Mouse (Mus musculus): ENCODE data around the gene Nmnat1.

Nmnat1 gene

DNA sequence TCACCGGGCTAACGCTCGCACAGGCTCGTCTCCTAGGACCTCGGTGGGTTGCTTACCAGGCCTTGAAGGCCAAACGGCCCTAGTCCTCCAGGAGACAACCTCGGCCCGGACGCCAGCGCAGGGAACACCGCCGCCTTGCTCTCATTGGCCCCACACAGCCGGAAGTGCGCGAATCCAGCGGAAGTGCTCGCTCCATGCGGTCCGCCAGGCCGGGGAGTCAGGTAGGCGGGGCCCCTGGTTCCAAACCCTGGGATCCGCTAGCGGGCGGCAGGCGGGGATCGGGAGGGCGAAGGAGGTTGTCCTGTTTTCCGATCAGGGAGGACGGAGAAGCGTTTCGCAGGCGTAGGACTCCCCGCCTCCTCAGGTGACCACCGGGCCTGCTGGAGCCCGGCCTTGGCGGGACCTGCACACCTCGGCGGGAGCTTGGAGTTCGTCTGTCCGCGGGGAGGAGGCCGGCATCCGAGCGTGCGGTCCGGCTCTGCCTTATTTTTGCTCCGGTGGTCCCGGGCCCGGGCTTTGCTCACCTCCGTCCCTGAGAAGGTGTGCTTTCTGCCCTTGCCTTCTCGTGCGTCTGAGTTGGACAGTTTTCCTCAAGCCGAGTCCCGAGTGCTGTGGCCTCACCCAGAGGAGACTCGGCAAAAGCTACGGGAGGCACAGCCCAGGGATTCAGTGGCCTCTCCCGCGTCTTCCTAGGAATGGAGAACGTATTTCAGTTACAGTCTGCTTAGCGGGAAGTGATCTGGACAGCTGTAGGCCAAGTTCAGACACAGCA, at the start of gene Nmnat1, which contains the start of gene Lzic:
Nmnat1 (minus strand) TSS at position 150 of the 772 bp plus-strand sequence.
Lzic (plus strand) TSS at position 177 of the 772 bp plus-strand sequence.
- peak; percentile 95 for DNase-seq

DNA sequence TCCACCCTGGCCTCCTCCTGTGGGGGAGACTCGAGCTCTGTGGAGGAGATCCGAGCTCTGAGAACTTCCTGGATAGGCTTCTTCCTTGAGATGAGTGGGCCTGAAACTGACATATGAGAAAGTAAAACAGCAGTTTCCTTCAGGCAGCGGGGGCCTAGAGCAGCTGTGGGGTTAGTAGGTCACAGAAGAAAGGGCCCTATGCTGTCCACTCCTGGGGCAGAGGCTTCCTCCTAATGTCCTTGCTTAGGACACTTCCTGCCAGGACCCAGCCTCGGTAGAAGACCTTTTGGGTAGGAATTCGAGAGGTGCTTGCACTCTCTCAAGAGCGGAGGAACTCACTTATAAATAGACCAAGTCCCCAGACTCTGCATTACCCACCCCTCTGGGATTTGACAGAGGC, 44.7 kb upstream of the Nmnat1 start:
- no peak for DNase-seq

DNA sequence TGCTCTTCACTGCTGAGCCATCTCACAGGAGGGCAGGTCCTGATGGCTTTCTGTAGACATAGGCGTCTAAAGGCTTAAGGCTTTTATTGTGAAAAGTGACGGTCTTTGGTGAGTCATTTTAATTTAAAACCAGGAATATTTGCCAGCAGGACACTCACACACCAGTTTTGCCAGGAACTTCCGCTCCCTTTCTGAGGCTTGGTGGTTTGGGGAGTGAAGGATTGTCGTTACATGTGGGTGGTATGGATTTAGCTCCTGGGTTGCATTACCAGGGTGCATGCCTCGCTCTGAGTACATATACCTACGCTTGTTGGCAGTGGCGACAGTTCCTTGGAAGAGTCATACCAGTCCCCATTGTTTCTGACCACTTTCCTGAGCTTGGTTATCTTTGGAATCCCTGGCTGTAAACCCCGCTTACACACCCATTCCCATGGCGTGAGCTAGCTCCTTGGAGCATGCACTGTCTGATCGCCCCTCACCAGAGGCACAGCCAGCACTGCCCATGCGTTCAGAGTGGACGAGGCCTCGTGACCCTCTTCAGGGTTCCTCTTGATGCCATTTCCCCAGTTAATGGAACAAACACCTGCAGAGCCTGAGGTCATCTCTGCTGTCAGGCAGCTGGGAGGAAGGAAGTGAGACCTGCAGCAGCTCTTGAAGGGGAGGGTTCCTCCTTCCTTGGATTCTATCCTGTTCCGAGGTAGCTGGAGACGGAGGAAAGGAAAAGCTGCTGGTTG, 42.8 kb upstream of the Nmnat1 start:
- no peak for DNase-seq

DNA sequence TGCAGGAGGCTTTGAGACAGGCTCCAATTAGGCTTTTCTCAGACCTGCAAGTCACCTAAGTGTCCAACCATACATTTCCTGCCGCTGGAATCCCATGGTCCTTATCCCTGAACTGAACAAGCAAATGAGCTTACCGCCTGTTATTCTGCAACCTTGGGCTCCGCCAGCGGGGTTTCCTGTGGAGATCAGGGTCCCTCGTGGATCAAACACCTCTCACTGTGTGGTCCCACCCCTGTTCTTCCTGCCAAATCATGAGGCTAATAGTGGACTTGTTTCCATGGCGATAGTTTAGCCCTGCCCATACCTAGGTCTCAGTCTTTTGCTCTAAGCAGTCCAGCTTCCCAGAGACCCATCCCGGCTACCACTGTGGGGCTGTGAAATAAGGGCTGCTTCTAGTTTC, 41.3 kb upstream of the Nmnat1 start:
- no peak for DNase-seq

- DNase-seq: no peak
Observed at GRCm38 (mm10) chr4:149525811-149526210, 40.8 kb upstream of the Nmnat1 start.

DNA sequence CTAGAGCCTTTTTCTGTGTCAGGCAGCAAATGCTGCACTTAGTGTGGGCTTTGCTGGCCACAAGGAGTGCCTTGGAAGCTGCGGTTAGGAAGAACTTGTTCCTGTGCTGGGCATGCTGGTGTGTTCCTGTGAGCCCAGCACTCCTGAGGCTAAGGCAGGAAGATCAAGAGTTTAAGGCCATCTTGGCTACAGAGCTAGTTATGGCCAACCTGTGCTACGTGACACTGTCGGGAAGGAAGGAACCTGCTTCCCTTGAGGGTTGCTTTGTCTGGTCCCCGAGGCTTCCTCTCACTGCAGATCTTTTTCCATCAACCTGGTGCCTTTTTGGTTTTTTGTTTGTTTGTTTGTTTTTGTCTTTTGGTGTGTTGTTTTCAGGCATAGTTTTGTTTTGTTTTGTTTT, 40.2 kb upstream of the Nmnat1 start:
- no peak for DNase-seq

DNA sequence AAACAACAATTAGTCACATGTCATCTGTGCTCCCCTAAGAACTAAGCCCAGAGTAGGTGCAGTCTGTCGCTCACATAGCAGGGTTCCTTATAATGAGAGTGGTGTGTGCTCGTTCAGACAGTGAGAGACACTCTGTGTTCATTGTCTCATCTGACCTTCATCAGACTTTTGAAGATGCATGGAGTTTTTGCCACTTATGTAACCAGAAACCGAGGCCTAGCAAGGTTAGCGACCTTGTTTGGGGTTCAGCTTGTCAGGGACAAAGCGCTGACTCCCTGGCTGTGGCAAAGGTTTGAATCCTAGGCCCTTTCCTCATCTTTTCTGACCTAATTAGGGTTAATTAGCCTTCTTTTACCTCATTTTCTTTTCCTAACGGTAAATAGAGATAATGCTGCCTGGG, 39.0 kb upstream of the Nmnat1 start:
- DNase-seq: no peak

DNA sequence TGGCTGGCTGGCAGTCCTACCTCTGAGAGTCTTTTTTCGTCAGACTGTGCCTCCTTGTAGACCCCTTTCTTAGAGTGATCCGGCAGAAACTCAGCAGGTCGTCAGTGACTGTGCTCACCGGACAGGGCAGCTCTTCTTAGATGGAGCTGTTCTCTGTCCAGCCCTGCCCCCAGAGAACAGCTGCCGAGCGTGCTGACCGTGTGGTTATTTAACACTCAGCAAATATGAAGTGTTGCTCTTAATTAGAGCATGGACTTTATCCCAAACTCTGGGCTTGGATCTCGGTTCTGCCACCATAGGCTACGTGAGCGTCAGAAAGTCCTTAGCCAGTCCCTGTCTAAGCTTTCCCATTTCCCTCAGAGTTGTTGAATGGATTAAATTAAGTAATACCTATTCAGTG, 36.3 kb upstream of the Nmnat1 start:
- no peak for DNase-seq

DNA sequence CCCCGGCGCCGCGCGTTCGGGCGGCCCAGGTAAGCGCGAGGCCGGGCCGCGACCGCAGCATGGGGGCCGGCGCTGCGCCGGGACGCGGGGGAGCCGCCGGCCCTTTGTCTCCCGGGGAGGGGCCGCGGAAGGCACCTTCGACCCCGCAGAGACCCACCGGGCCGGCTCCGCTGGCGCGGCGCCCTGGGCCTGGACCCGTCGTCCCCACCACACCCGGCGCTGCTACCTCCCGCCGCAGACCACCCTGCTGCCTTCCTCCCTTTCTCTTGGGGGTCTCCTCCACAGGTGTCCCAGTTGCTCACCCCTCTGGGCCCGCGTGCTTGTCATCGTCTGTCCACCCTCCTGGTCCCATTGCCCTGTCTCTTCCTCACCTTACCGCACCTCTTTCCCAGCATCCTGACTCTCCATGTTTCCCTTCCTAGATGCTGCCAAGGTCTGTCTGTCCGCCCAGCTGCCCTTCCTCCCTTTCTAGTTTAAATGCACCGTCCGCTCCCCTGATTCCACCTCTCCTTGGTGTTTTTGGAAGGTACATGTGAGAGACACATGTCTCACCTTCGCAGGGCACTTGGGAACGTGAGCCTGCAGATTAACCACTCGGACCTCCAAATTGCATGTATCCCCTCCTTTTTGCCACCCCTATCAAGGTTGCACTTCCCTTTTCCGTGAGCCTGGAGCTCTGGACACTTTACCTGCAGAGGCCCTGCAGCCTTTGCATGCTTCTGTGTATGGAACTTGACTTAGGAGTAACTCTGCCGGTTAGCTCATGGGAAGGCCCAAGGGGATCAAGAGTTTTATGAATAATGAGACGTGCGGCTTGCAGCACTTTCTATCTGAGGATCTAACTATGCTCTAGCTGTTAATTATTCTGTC, 33.6 kb upstream of the Nmnat1 start:
- no peak for DNase-seq

DNA sequence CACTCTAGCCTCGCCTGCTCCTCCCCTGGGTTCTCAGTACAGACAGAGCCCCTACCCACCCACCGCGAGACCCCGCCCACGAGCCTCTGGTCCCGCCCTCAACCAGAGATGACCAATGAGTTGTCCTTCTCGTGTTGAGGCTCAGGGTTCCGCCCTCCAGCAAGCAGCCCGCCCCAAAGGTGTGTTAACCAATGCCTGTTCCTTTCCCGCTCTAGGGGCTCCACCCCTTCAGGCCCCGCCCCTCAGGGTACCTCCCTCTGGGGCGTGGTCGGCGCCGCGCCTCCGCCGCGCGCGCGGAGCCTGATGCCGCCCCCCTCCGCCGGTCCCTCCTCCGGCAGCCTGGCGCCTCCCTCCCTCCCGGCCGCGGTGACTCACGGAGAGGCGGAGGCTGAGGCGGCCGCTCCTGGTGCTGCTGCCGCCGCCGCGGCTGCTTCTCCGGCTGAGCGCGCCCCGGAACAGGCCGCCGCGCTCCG, 32.9 kb upstream of the Nmnat1 start, which contains the start of gene Ctnnbip1:
Ctnnbip1 (plus strand) TSS at position 369 of the 473 bp plus-strand sequence.
- peak; percentile 98 for DNase-seq

DNA sequence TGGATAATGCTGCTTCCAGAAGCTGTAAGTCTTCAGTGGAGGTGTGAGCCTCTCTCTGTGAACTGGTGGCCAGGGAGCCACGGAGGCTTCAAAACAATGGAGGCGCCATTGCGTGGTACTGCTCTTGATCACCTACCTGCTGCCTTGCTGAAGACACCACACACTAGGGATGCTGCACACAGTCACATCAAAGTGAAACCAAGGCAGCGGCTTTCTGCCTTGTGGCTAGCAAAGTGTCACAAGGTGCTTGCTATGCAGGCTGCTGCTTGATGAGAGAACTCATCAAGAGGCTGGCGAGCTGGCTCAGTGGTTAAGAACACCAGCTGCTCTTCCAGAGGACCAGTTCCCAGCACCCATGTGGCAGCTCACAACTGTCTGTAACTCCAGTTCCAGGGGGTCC, 30.7 kb upstream of the Nmnat1 start:
- DNase-seq: no peak

- DNase-seq: no peak
Observed at GRCm38 (mm10) chr4:149512072-149512471, 27.1 kb upstream of the Nmnat1 start.

- no peak for DNase-seq
Observed at GRCm38 (mm10) chr4:149511221-149511646, 26.2 kb upstream of the Nmnat1 start.

- no peak for DNase-seq
Observed at GRCm38 (mm10) chr4:149506904-149507303, 21.9 kb upstream of the Nmnat1 start.

DNA sequence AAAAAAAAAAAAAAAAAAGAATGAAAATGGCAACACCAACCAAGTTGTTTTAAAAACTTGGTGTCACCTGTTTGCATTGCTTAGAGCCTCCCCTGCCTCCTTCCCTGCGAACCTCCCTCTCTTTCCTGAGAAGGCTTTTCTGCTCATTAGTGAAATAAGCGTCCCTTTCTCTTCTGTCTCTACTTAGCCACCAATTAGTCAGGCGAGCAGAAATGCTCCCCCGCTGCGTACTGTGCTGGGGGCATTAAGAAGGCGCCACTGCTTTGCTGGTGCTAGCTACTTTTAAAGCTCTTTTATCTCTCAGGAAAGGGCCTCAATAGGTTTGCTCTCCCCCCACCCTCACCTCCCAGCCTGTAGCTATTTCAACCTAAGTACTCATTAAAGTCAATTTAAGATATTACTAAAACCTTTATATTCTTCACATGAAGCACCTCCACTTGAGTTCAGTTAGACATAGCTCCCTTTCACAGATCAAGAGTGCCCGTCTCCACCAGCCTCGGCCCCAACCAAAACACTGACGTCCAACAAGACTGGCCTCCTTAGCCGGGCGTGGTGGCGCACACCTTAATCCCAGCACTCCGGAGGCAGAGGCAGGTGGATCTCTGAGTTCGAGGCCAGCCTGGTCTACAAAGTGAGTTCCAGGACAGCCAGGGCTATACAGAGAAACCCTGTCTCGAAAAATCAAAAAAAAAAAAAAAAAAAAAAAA, 20.4 kb upstream of the Nmnat1 start:
- DNase-seq: no peak

- no peak for DNase-seq
Observed at GRCm38 (mm10) chr4:149504858-149505257, 19.9 kb upstream of the Nmnat1 start.

DNA sequence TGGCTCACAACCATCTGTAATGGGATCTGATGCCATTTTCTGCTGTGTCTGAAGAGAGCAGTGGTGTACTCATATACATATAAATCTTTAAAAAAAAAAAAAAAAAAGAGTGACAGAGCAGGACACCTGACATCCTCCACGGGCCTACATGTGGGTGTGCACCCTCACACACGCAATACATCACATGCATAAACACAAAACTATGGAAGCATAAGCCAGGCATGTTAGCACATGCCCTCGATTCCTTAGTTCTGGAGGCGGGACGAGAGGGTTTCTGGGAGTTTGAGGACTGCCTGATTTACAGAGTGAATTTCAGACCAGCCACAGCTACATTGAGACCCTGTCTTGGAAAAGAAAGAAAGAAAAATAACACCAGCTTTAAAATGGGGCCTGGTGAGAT, 19.4 kb upstream of the Nmnat1 start:
- DNase-seq: no peak

DNA sequence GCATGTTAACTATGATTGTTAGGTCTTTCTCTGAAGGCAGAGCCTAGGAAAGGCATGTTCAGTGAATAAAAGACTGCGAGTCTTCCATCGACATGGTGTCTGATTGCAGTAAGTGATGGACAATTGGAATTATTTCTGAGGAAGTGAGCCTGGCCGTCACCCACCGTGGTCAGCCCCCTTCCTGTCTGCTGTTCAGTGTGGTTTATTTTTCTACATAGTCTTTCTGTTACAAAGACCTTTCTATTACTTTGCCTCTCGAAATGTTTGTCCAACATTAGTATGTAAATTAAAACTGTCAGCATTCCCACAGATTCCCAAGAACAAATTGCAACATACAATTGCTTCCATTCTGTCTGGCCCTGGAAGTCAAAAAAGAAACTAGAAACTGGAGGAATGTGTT, 14.8 kb upstream of the Nmnat1 start:
- no peak for DNase-seq

- no peak for DNase-seq
Observed at GRCm38 (mm10) chr4:149498901-149499300, 13.9 kb upstream of the Nmnat1 start.

DNA sequence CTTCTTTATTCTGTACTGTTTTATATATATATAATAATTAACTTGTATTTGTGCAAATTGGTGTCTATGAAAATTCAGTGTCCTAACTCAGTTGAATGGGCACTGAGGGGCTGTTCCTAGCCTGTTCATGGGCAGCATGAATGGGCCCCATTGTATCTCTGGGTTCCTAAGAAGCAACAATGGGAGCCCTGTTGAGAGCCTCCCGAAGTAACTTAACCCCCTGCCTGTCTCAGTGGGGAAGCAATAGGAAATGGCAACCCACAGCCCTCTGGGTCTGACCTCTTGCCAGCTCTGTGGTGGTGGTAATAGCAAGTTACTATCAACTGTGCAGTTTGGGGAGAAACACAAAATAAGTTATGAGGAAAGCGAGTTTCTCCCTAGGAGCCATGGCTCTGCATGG, 11.6 kb upstream of the Nmnat1 start:
- peak; percentile 24 for DNase-seq

GRCm38 (mm10) chr4:149491151-149491550, 6.1 kb upstream of the Nmnat1 start:
- DNase-seq: no peak

Measured in right cerebral cortex, adult 18-20 months (tissue).